Mouse (Mus musculus) spleen, embryonic (tissue): ENCODE results near the gene Adprhl2.

Experiments used
- CTCF ChIA-PET: fragments of 350-600 bp; sonication (Branson Sonifier 250); formaldehyde crosslinking; loops from one replicate; lab custom pipeline; 2022; lab: Charles Lee

Gene Adprhl2

DNA sequence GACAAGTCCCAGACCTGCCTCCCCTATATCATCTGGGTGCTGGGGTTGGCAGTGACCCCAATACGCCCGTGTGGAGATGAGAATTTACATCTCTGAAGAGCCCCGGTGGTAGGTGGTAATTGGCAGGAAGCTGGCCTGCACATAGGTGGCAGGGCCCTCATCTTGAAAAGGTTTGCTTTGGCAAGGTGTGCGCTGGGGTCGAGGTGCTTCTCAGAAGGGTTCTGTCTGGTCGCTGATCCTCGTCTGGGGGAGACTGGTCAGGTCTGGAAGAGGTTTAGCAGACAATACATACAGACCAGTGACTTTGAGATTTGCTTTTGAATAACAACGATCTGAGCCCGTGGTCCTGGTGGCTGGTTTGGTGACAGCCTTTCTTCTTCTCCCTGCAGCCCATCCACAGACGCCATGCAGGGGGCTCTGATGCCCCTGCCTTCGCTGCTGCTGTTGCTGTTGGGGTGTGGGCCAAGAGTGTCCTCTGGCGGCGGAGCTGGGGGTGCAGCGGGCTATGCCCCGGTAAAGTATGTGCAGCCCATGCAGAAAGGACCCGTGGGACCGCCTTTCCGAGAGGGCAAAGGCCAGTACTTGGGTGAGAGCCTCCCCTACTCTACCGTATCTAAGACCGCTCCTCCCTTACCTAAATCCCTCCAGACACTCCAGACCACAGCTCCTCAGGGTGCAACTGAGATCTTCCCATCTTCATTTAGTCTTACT lies 12.1 kb downstream of the Adprhl2 start:
- CTCF ChIA-PET = interaction anchor here (0.6 to 1.3 kb wide), 3 partner anchors 47 to 410 kb away, joined by 3 to 8 read pairs (median 3); partner anchors contain the start of gene Trappc3

- CTCF ChIA-PET = no interaction called here
Observed at GRCm38 (mm10) chr4:126306827-126307226, 14.7 kb downstream of the Adprhl2 start.

GRCm38 (mm10) chr4:126306058-126306457 lies 15.4 kb downstream of the Adprhl2 start:
- CTCF ChIA-PET = no interaction called here

- CTCF ChIA-PET = no interaction called here
Observed at GRCm38 (mm10) chr4:126305428-126305827, 16.1 kb downstream of the Adprhl2 start.

DNA sequence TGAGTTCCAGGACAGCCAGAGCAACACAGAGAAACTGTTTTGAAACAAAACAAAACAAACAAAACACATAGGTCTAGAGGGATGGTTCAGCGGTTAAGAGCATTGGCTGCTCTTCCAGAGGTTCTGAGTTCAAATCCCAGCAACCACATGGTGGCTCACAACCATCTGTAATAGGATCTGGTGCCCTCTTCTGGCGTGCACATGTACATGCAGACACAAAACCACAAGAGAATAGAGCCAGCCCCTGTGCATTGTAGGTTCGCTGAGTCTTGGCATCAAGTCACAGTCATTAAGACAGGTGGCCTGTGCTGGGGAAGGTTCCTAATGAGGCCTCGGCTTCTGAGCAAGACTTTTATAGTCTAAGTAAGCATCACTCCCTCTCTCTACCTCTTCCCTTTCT lies 17.6 kb downstream of the Adprhl2 start:
- CTCF ChIA-PET = no interaction called here

DNA sequence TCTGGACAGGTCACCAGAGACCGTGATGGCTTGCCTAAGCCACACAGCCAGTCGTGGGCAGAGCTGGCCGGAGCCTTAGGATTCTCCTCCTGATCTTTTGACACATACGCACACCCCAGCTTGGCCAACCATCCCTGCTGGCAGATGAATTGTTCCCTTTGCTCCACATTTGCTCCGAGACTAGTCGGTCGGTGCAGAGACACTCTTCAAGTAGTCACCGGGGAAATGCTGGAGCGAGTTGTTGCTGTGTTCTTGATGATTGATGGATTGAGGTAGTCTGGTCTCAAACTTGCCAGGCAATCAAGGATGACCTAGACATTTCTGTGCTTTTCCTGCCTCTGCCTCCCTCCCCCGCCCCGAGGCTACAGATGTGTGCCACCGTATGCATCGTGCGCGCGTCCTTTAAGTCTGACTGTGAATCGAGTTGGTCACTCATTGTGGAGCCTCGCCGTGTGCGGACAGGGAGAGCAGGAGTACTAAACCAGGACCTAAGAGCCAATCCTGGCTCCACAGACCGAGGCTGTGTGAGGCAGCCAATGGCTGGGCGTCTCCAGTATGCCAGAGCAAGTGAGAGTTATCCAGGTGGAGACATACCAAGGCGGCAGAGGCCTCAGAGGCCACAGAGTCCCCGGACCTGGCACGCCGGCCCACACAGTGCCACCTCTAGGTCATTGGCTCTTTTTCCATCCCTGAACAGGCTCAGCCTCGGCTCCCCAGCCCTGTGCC lies 19.8 kb downstream of the Adprhl2 start:
- CTCF ChIA-PET = no interaction called here

- CTCF ChIA-PET = no interaction called here
Observed at GRCm38 (mm10) chr4:126300916-126301583, 20.5 kb downstream of the Adprhl2 start.

DNA sequence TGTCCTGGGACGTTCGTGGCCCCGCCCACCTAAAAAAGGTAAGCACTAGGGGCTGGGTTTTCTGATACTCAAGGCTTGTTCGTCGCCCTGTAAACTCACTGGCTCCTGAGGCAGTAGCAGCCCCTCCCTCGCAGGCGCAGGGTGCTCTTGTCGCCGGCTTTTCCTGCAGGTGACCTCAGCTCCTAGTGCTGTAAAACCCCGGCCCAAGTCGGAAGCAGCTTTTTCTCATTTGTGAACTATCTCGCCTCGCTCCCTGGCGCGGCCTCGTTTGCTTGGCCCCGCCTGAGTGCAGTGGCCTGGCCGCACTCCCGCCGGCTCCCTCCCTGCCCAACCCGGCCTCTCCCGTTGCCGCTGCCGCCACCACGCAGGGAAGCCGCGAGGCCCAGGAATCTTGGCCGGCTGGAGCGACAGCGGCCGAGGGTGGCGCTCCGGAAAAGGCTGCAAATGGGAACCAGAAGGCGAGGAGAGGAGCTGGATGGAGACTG lies 24.8 kb downstream of the Adprhl2 start:
- CTCF ChIA-PET = no interaction called here

DNA sequence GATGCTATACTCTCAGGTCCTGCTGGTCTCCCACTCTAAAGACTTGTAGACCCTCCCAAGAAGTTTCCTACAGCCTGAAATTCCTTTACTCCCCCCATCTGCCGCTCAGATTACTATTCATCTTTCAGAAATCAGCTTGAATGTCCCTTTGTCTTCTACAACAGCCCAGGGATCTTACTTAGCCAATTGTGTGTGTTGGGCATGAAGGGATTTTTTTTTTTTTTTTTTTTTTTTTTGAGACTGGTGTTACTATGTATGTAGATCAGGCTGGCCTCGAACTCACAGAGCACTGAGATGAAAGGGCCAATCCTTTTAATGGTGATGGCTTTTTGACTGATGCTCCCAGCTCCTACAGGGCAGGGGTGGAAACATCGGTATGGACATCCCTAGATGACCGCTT lies 25.6 kb downstream of the Adprhl2 start:
- CTCF ChIA-PET = no interaction called here

DNA sequence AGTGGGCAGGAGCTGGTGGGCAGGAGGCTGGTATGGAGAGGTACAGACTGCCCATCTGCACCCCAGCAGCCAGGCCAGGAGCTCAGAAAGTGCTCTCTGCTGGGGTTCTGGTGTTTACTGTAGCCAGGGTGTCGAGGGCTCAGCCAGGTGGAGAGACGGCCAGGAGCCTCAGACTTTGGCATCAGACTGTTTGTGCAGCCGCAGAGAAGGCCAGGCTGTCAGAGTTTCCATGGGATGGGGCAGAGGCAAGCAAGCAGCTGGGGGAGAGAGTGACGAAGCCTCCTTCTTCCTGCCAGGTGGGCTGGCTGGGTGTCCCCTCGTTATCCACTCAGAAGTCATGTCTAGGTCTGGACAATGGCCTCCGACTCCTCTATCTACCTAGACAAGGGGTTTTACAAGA lies 26.4 kb downstream of the Adprhl2 start:
- CTCF ChIA-PET = no interaction called here

GRCm38 (mm10) chr4:126291196-126291595 lies 30.3 kb downstream of the Adprhl2 start:
- CTCF ChIA-PET = no interaction called here

DNA sequence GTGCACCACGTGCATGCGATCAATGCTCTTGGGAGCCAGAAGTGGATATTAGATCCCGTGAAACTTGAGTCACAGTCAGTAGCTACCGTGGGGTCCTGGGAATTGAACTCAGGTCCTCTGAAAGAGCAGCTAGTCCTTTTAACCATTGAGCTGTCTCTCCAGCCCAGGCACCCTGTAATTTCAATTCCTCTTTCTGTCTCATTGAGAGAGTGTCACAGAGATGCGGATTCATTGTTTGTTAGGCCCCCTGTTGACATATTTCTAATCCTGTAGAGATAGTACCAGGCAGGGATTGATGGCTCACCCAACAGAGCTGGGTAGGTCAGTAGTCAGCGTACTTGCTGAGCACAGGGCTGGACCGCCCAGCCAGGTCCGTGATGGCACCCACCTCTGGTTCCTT lies 31.2 kb downstream of the Adprhl2 start:
- CTCF ChIA-PET = no interaction called here

- CTCF ChIA-PET = interaction anchor here (0.7 kb wide), 1 partner anchor 1187 kb away, joined by 11 read pairs; no protein-coding TSS in a partner anchor
Observed at GRCm38 (mm10) chr4:126288085-126288666, 33.3 kb downstream of the Adprhl2 start.

DNA sequence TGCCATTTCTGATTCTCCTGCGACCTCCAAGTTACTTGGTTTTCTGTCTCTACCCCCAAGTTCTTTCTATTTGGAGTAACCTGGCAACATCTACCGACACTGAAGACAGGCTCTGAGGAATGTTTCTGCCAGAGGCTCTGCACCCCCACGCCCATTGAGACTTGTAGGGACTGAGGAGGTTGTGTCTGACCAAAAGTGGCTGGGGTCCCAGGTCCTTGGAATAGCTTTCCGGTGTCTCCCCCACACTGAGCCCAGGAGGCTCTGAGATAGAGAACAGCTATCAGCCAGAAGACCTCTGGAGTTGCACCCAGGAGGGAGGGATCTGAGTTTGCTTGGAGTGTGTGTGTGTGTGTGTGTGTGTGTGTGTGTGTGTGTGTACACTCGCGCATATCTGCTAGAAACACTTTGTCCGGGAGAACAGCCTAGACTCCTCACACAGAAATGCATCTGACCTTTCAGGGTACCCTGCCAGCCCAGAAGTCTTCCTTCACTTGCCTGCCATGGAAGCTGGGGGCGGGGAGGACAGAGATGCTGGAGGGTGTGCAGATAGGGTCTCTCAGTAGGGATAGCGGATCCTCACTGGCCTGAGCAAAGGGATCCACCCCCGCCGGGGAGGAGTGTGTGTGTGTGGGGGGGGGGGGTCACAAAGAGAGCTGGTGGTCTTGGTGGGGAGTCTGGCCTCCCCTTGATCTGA lies 34.1 kb downstream of the Adprhl2 start:
- CTCF ChIA-PET = interaction anchor here (0.7 kb wide), 1 partner anchor 1186 kb away, joined by 11 read pairs; no protein-coding TSS in a partner anchor

- CTCF ChIA-PET = no interaction called here
Observed at GRCm38 (mm10) chr4:126286492-126286891, 35.0 kb downstream of the Adprhl2 start, which contains the start of gene Col8a2. TSS of gene Col8a2 (plus strand) at chr4:126286793.

DNA sequence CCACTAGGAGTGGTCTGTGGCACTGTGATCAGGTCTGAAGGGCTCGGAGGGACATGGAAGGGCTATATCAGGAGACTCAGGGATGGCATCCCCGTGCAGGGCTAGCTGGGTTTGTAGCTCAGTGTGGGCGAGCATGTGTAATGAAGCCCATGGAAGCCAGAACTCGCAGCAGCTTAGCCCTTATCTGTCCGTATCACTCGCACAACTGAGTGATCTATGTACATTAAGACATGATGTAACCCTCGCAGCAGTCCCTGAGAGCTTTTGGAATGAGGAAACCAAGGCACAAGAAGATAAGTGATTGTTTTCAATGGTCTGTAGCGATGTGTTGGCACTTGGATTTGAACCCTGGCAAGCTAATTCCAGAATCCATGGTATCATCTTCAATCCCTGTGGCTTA lies 37.9 kb downstream of the Adprhl2 start:
- CTCF ChIA-PET = no interaction called here

DNA sequence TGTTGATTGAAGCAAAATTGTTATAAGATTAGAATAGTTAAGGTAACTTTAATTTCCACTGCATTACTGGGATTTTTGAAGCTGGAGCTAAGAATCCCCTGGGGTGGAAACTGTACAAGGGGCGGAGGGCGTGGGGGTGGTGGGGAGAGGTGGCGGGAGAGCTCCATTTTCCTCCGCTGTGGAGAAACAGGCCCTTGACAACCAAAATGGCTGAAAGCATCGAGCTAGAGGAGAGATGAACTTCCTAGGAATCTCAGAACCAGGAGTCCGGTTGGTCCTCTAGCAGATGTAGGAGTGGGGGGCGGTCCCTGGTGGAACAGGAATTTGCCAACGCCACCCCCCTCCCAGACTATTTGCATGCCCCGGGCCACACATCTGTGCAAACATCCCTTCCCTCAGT lies 39.8 kb downstream of the Adprhl2 start:
- CTCF ChIA-PET = no interaction called here

DNA sequence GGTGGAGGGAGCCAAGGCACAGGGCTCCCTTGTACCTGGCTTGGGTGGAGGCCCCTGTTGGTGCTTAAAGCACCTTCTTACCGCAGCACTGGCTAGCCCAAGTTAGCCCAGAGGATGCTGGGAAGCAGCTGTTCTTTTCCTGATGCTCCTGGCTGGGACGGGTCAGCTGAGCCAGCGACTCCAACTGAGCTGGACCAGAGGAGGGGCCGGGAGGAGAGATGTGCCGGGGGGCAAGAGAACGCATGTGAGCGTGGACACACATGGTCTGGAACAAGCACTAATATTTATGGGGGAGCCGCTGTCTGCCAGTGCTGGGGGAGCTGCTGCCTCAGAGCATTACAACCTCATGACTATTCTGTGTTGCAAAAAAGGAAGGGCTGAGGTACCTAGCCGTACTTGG lies 42.5 kb downstream of the Adprhl2 start:
- CTCF ChIA-PET = interaction anchor here (1.5 kb wide), 1 partner anchor 24 kb away, joined by 5 read pairs; the partner anchor contains the start of gene Map7d1

GRCm38 (mm10) chr4:126278565-126278915 lies 43.0 kb downstream of the Adprhl2 start:
- CTCF ChIA-PET = interaction anchor here (1.5 kb wide), 1 partner anchor 23 kb away, joined by 5 read pairs; the partner anchor contains the start of gene Map7d1

DNA sequence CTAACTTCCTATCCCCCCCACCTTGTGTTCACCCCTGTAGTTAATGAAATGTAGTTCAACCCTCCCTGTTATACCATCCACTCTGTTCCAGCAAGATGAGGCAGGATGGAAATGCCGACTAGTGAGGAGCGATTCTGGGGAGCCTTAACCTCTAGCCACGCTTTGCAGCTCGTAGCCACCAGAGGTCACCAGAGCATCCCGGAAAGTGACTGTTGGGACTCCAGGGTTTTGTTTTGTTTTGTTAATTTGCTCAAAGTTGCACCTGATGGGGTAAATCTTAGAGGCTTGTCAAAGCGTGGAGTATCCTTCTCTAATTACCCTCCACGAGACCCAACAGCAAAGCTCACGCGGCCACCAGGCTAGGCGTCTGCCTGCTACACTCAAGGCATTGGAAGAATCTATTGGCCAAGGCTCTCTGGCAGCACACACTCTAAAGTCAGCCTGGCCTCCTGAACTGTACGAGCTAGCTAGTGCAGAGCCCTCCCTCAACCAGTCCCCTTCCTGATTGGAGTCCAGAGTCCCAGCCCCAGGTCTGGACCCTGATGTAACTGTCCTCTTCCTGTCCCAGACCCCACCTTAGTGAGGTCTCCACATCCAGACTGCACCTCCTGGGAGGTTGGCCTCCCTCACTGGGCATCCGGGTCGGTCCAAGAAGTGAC lies 43.5 kb downstream of the Adprhl2 start:
- CTCF ChIA-PET = interaction anchor here (0.6 to 1.5 kb wide), 4 partner anchors 16 to 116 kb away, joined by 3 to 6 read pairs (median 4); partner anchors contain the start of gene Map7d1
